Mouse (Mus musculus): ENCODE measurements around the gene Mov10l1. TPM values are rescaled to one million over a fixed set of nuclear protein-coding genes. Genes with fewer than 3 reads are reported as not detected.

Mov10l1 gene
- polyA plus RNA-seq, 1 experiment: not detected

GRCm38 (mm10) chr15:89074613-89075477, 92.1 kb downstream of the Mov10l1 start, which contains the start of gene Trabd:
Trabd (plus strand) TSS chr15:89075124.
- WGBS: 23% methylated on average over 11 of the region's 11 CpGs
- Histone ChIP-seq H3K4me3 (ENCODE audit: low read depth, low read length) (peak within 1 kb of the TSS; percentile 91), H3K36me3 (ENCODE audit: control insufficient read depth, insufficient read depth, low read length) (peaks cover 4% of the 10 kb centered on the region; the same call in 1 of the 2 replicates), H3K27ac (ENCODE audit: insufficient read depth, low read depth, low read length) (peak within 1 kb of the TSS; percentile 82), H3K4me1 (ENCODE audit: control insufficient read depth, insufficient read depth, insufficient read length, low read length) (peaks cover 20% of the 10 kb centered on the region), H3K27me3 (ENCODE audit: control insufficient read depth, insufficient read depth, low read length) (no peaks in the 10 kb centered on the region)
- TF ChIP-seq CTCF (IDR thresholded peaks at IDR 0.05; ENCODE audit: extremely low read depth, insufficient read length, insufficient replicate concordance, low read depth, low read length) (no peak), POLR2A (IDR thresholded peaks at IDR 0.05; ENCODE audit: low read depth, low read length) (no peak)

GRCm38 (mm10) chr15:89075478-89076147, 92.9 kb downstream of the Mov10l1 start:
- Histone ChIP-seq H3K4me3 (ENCODE audit: low read depth, low read length) (peak overlapping the region; percentile 91), H3K36me3 (ENCODE audit: control insufficient read depth, insufficient read depth, low read length) (peaks cover 8% of the 10 kb centered on the region; the same call in 1 of the 2 replicates), H3K27ac (ENCODE audit: insufficient read depth, low read depth, low read length) (peak overlapping the region; percentile 82), H3K27me3 (ENCODE audit: control insufficient read depth, insufficient read depth, low read length) (no peaks in the 10 kb centered on the region), H3K4me1 (ENCODE audit: control insufficient read depth, insufficient read depth, insufficient read length, low read length) (peaks cover 16% of the 10 kb centered on the region)
- TF ChIP-seq CTCF (IDR thresholded peaks at IDR 0.05; ENCODE audit: extremely low read depth, insufficient read length, insufficient replicate concordance, low read depth, low read length) (no peak; the same call in 1 of the 2 replicates), POLR2A (IDR thresholded peaks at IDR 0.05; ENCODE audit: low read depth, low read length) (no peak; the same call in 1 of the 2 replicates)
- WGBS: under 1% methylated on average over 57 of the region's 59 CpGs

GRCm38 (mm10) chr15:89076156-89076731, 93.5 kb downstream of the Mov10l1 start:
- TF ChIP-seq CTCF (IDR thresholded peaks at IDR 0.05; ENCODE audit: extremely low read depth, insufficient read length, insufficient replicate concordance, low read depth, low read length): no peak
- TF ChIP-seq POLR2A (IDR thresholded peaks at IDR 0.05; ENCODE audit: low read depth, low read length): peak; percentile 7; the same call in 1 of the 2 replicates
- no peaks in the 10 kb centered on the region for H3K27me3 ChIP-seq (ENCODE audit: control insufficient read depth, insufficient read depth, low read length)

GRCm38 (mm10) chr15:89078208-89078836, 95.6 kb downstream of the Mov10l1 start:
- TF ChIP-seq POLR2A (IDR thresholded peaks at IDR 0.05; ENCODE audit: low read depth, low read length) (peak; percentile 77), CTCF (IDR thresholded peaks at IDR 0.05; ENCODE audit: extremely low read depth, insufficient read length, insufficient replicate concordance, low read depth, low read length) (no peak)
- Histone ChIP-seq H3K4me1 (ENCODE audit: control insufficient read depth, insufficient read depth, insufficient read length, low read length) (peaks cover 14% of the 10 kb centered on the region), H3K27me3 (ENCODE audit: control insufficient read depth, insufficient read depth, low read length) (no peaks in the 10 kb centered on the region), H3K27ac (ENCODE audit: insufficient read depth, low read depth, low read length) (peak overlapping the region; percentile 89), H3K36me3 (ENCODE audit: control insufficient read depth, insufficient read depth, low read length) (peaks cover 21% of the 10 kb centered on the region), H3K4me3 (ENCODE audit: low read depth, low read length) (peak overlapping the region; percentile 91)
- 3% methylated on average over 9 of the region's 9 CpGs for WGBS

More at GRCm38 (mm10) chr15:89076156-89076731, 93.5 kb downstream of the Mov10l1 start:
- H3K4me3 ChIP-seq (ENCODE audit: low read depth, low read length): peak overlapping the region; percentile 91
- peak overlapping the region; percentile 89 for H3K27ac ChIP-seq (ENCODE audit: insufficient read depth, low read depth, low read length)
- peaks cover 8% of the 10 kb centered on the region; the same call in 1 of the 2 replicates for H3K36me3 ChIP-seq (ENCODE audit: control insufficient read depth, insufficient read depth, low read length)
- under 1% methylated on average over 39 of the region's 39 CpGs for WGBS
- peaks cover 14% of the 10 kb centered on the region for H3K4me1 ChIP-seq (ENCODE audit: control insufficient read depth, insufficient read depth, insufficient read length, low read length)

- Histone ChIP-seq H3K27ac (ENCODE audit: insufficient read depth, low read depth, low read length) (no peak overlapping the region), H3K4me3 (ENCODE audit: low read depth, low read length) (no peak overlapping the region), H3K4me1 (ENCODE audit: control insufficient read depth, insufficient read depth, insufficient read length, low read length) (peaks cover under 1% of the 10 kb centered on the region; the same call in 1 of the 2 replicates), H3K36me3 (ENCODE audit: control insufficient read depth, insufficient read depth, low read length) (peaks cover 56% of the 10 kb centered on the region), H3K27me3 (ENCODE audit: control insufficient read depth, insufficient read depth, low read length) (no peaks in the 10 kb centered on the region)
- no peak for TF ChIP-seq CTCF (IDR thresholded peaks at IDR 0.05; ENCODE audit: extremely low read depth, insufficient read length, insufficient replicate concordance, low read depth, low read length)
- TF ChIP-seq POLR2A (IDR thresholded peaks at IDR 0.05; ENCODE audit: low read depth, low read length): no peak
- 95% methylated on average over 1 of the region's 1 CpGs for WGBS
These were observed 101.2 kb downstream of the Mov10l1 start for GRCm38 (mm10) chr15:89083906-89084305.

GRCm38 (mm10) chr15:89084826-89085225, 102.1 kb downstream of the Mov10l1 start:
- Histone ChIP-seq H3K36me3 (ENCODE audit: control insufficient read depth, insufficient read depth, low read length) (peaks cover 52% of the 10 kb centered on the region), H3K27ac (ENCODE audit: insufficient read depth, low read depth, low read length) (no peak overlapping the region), H3K4me3 (ENCODE audit: low read depth, low read length) (no peak overlapping the region), H3K4me1 (ENCODE audit: control insufficient read depth, insufficient read depth, insufficient read length, low read length) (no peaks in the 10 kb centered on the region; the same call in 1 of the 2 replicates), H3K27me3 (ENCODE audit: control insufficient read depth, insufficient read depth, low read length) (no peaks in the 10 kb centered on the region)
- WGBS: 88% methylated on average over 2 of the region's 2 CpGs
- no peak for TF ChIP-seq CTCF (IDR thresholded peaks at IDR 0.05; ENCODE audit: extremely low read depth, insufficient read length, insufficient replicate concordance, low read depth, low read length)
- no peak for TF ChIP-seq POLR2A (IDR thresholded peaks at IDR 0.05; ENCODE audit: low read depth, low read length)

Measured in small intestine, adult 2 months (tissue).